Mouse (Mus musculus): ENCODE data around the gene Arhgef33. TPM values are rescaled to one million over a fixed set of nuclear protein-coding genes. Genes with fewer than 3 reads are reported as not detected.

Arhgef33 gene
- not detected for total RNA-seq (2023)

GRCm38 (mm10) chr17:80307251-80307650, at the start of gene Arhgef33:
Gene Arhgef33 (plus strand): TSS chr17:80307407.

GRCm38 (mm10) chr17:80290074-80290657, 17.0 kb upstream of the Arhgef33 start, which contains the start of the genes Morn2 and Dhx57:
Gene Morn2 (plus strand): TSS chr17:80290203.
Gene Dhx57 (minus strand): TSS chr17:80290476.

GRCm38 (mm10) chr17:80372989-80373725, 66.0 kb downstream of the Arhgef33 start, which contains the start of gene Gm10190:
Gene Gm10190 (minus strand): TSS chr17:80373541.

Other genes with a start within 250 kb of the Arhgef33 start
- 10 to 100 TPM; 73.9 to 81.6 TPM for gene Hnrnpll, start 245.1 kb upstream of the Arhgef33 start, total RNA-seq (2023)
- gene Galm, start 179.9 kb upstream of the Arhgef33 start, total RNA-seq (2023), result 10 to 100 TPM in 1 of 2 experiments, 1 to 10 TPM in 1; 9.7 to 10.2 TPM
- gene Srsf7, start 100.1 kb upstream of the Arhgef33 start, total RNA-seq (2023), result 100 to 1,000 TPM; 165 to 188 TPM
- not detected for gene Ttc39d, start 99.9 kb upstream of the Arhgef33 start, total RNA-seq (2023)
- 1 to 10 TPM; 3.3 to 4.2 TPM for gene Gemin6, start 83.0 kb upstream of the Arhgef33 start, total RNA-seq (2023)
- 1 to 10 TPM in 1 of 2 experiments, under 1 TPM in 1; 0.77 to 1.9 TPM for gene Morn2, start 17.2 kb upstream of the Arhgef33 start, total RNA-seq (2023)
- gene Dhx57, start 16.9 kb upstream of the Arhgef33 start, total RNA-seq (2023), result 10 to 100 TPM; 10.4 to 11.3 TPM
- gene Gm10190, start 66.1 kb downstream of the Arhgef33 start, total RNA-seq (2023), result not detected
- 10 to 100 TPM; 11.7 to 13.5 TPM for gene Sos1, start 173.0 kb downstream of the Arhgef33 start, total RNA-seq (2023)